Mouse (Mus musculus): Measurements from ENCODE around the gene Gm40193. TPM values are rescaled to one million over a fixed set of nuclear protein-coding genes. Genes with fewer than 3 reads are reported as not detected.
"Not testable (repeated sequence)": the region's sequence is repeated elsewhere in the genome, so short reads cannot be mapped to it uniquely, and the experiment has no call there.

The Gm40193 gene
- polyA plus RNA-seq, 1 experiment from 2014 or later, result not detected

- Histone ChIP-seq H3K4me2 (peak within 1 kb of the TSS; percentile 83), H3K36me3 (no peaks in the 10 kb centered on the region), H3K9me3 (replicated peaks) (no peaks in the 10 kb centered on the region), H3K4me3 (peak within 1 kb of the TSS; percentile 83), H3K27me3 (no peaks in the 10 kb centered on the region), H3K4me1 (replicated peaks) (peaks cover 25% of the 10 kb centered on the region), H3K27ac (peak within 1 kb of the TSS; percentile 83), H3K9ac (peak within 1 kb of the TSS; percentile 77)
- ATAC-seq (replicated peaks; ENCODE audit: insufficient number of reproducible peaks, insufficient read depth, low FRiP score, low read depth), result peak; percentile 95
- WGBS, result under 1% methylated on average over 65 of the region's 65 CpGs
These were observed 7.3 kb upstream of the Gm40193 start, which contains the start of gene Pld2 for GRCm38 (mm10) chr11:70539877-70540587. Pld2 (plus strand) TSS chr11:70540064.

- Histone ChIP-seq H3K9ac (peak overlapping the region; percentile 77), H3K4me2 (peak overlapping the region; percentile 83), H3K9me3 (replicated peaks) (no peaks in the 10 kb centered on the region), H3K36me3 (no peaks in the 10 kb centered on the region), H3K27me3 (no peaks in the 10 kb centered on the region), H3K4me1 (replicated peaks) (peaks cover 21% of the 10 kb centered on the region), H3K4me3 (peak overlapping the region; percentile 83), H3K27ac (peak overlapping the region; percentile 83)
- 14% methylated on average over 9 of the region's 9 CpGs for WGBS
- no peak for ATAC-seq (replicated peaks; ENCODE audit: insufficient number of reproducible peaks, insufficient read depth, low FRiP score, low read depth)
These were observed 6.7 kb upstream of the Gm40193 start for GRCm38 (mm10) chr11:70539423-70539822.

GRCm38 (mm10) chr11:70531065-70531464 lies 1.7 kb downstream of the Gm40193 start:
- not testable (repeated sequence) for H3K9ac ChIP-seq; H3K27me3 ChIP-seq; H3K4me3 ChIP-seq; H3K4me2 ChIP-seq; H3K27ac ChIP-seq; H3K9me3 ChIP-seq (replicated peaks); H3K4me1 ChIP-seq (replicated peaks); ATAC-seq (replicated peaks; ENCODE audit: insufficient number of reproducible peaks, insufficient read depth, low FRiP score, low read depth)
- peaks cover 24% of the 10 kb centered on the region for H3K36me3 ChIP-seq
- WGBS, result 77% methylated on average over 2 of the region's 2 CpGs

GRCm38 (mm10) chr11:70528610-70529009 lies 4.1 kb downstream of the Gm40193 start:
- H3K9me3 ChIP-seq (replicated peaks), result no peaks in the 10 kb centered on the region
- no peak overlapping the region for H3K4me3 ChIP-seq
- peaks cover 9% of the 10 kb centered on the region for H3K4me1 ChIP-seq (replicated peaks)
- peaks cover 24% of the 10 kb centered on the region for H3K36me3 ChIP-seq
- no peak for ATAC-seq (replicated peaks; ENCODE audit: insufficient number of reproducible peaks, insufficient read depth, low FRiP score, low read depth)
- no peak overlapping the region for H3K9ac ChIP-seq
- H3K4me2 ChIP-seq, result no peak overlapping the region
- WGBS, result 82% methylated on average over 7 of the region's 7 CpGs
- H3K27ac ChIP-seq, result no peak overlapping the region
- H3K27me3 ChIP-seq, result no peaks in the 10 kb centered on the region

GRCm38 (mm10) chr11:70526211-70526610 lies 6.5 kb downstream of the Gm40193 start:
- Histone ChIP-seq H3K4me3 (peak overlapping the region; percentile 83), H3K36me3 (peaks cover 24% of the 10 kb centered on the region), H3K9ac (peak overlapping the region; percentile 80), H3K27me3 (no peaks in the 10 kb centered on the region), H3K4me2 (peak overlapping the region; percentile 79), H3K27ac (no peak overlapping the region), H3K4me1 (replicated peaks) (peaks cover 9% of the 10 kb centered on the region), H3K9me3 (replicated peaks) (no peaks in the 10 kb centered on the region)
- ATAC-seq (replicated peaks; ENCODE audit: insufficient number of reproducible peaks, insufficient read depth, low FRiP score, low read depth), result no peak
- WGBS, result 84% methylated on average over 12 of the region's 12 CpGs

GRCm38 (mm10) chr11:70525726-70526125 lies 7.0 kb downstream of the Gm40193 start:
- WGBS, result under 1% methylated on average over 12 of the region's 12 CpGs
- no peaks in the 10 kb centered on the region for H3K27me3 ChIP-seq
- no peak for ATAC-seq (replicated peaks; ENCODE audit: insufficient number of reproducible peaks, insufficient read depth, low FRiP score, low read depth)
- H3K4me3 ChIP-seq, result peak overlapping the region; percentile 83
- peak overlapping the region; percentile 80 for H3K9ac ChIP-seq
- H3K4me1 ChIP-seq (replicated peaks), result peaks cover 10% of the 10 kb centered on the region
- no peaks in the 10 kb centered on the region for H3K9me3 ChIP-seq (replicated peaks)
- 0 out of 2 replicates have a peak overlapping the region, but pooled peaks have one; percentile 56 for H3K27ac ChIP-seq
- peaks cover 24% of the 10 kb centered on the region for H3K36me3 ChIP-seq
- peak overlapping the region; percentile 79 for H3K4me2 ChIP-seq

GRCm38 (mm10) chr11:70525184-70525678 lies 7.5 kb downstream of the Gm40193 start, which contains the start of gene Psmb6:
Psmb6 (plus strand) TSS chr11:70525367.
- Histone ChIP-seq H3K36me3 (peaks cover 24% of the 10 kb centered on the region), H3K27me3 (no peaks in the 10 kb centered on the region), H3K9me3 (replicated peaks) (no peaks in the 10 kb centered on the region), H3K4me3 (peak within 1 kb of the TSS; percentile 83), H3K9ac (peak within 1 kb of the TSS; percentile 80), H3K4me2 (peak within 1 kb of the TSS; percentile 79), H3K27ac (peak within 1 kb of the TSS; percentile 56), H3K4me1 (replicated peaks) (peaks cover 15% of the 10 kb centered on the region)
- ATAC-seq (replicated peaks; ENCODE audit: insufficient number of reproducible peaks, insufficient read depth, low FRiP score, low read depth), result peak; percentile 96
- WGBS, result under 1% methylated on average over 26 of the region's 26 CpGs

GRCm38 (mm10) chr11:70524782-70525181 lies 8.0 kb downstream of the Gm40193 start:
- Histone ChIP-seq H3K27me3 (no peaks in the 10 kb centered on the region), H3K9me3 (replicated peaks) (no peaks in the 10 kb centered on the region), H3K9ac (peak overlapping the region; percentile 40), H3K4me3 (peak overlapping the region; percentile 83), H3K36me3 (peaks cover 24% of the 10 kb centered on the region), H3K4me2 (peak overlapping the region; percentile 65), H3K4me1 (replicated peaks) (peaks cover 19% of the 10 kb centered on the region), H3K27ac (no peak overlapping the region)
- no peak; the same call in 1 of the 2 replicates for ATAC-seq (replicated peaks; ENCODE audit: insufficient number of reproducible peaks, insufficient read depth, low FRiP score, low read depth)
- 5% methylated on average over 8 of the region's 8 CpGs for WGBS

GRCm38 (mm10) chr11:70523306-70523989 lies 9.3 kb downstream of the Gm40193 start:
- not testable (repeated sequence) for ATAC-seq (replicated peaks; ENCODE audit: insufficient number of reproducible peaks, insufficient read depth, low FRiP score, low read depth); H3K27ac ChIP-seq; H3K9me3 ChIP-seq (replicated peaks); H3K4me2 ChIP-seq; H3K9ac ChIP-seq; H3K4me3 ChIP-seq; H3K27me3 ChIP-seq
- 87% methylated on average over 8 of the region's 8 CpGs for WGBS
- peaks cover 21% of the 10 kb centered on the region for H3K36me3 ChIP-seq
- H3K4me1 ChIP-seq (replicated peaks), result peaks cover 25% of the 10 kb centered on the region

- WGBS, result 3% methylated on average over 41 of the region's 41 CpGs
- peak overlapping the region; percentile 76 for H3K4me2 ChIP-seq
- H3K36me3 ChIP-seq, result no peaks in the 10 kb centered on the region
- H3K27ac ChIP-seq, result peak overlapping the region; percentile 70
- H3K9me3 ChIP-seq (replicated peaks), result no peaks in the 10 kb centered on the region
- H3K4me3 ChIP-seq, result peak overlapping the region; percentile 46
- no peaks in the 10 kb centered on the region for H3K27me3 ChIP-seq
- peak; percentile 22; the same call in 1 of the 2 replicates for ATAC-seq (replicated peaks; ENCODE audit: insufficient number of reproducible peaks, insufficient read depth, low FRiP score, low read depth)
- H3K9ac ChIP-seq, result peak overlapping the region; percentile 62
- peaks cover 15% of the 10 kb centered on the region for H3K4me1 ChIP-seq (replicated peaks)
These were observed 12.5 kb downstream of the Gm40193 start for GRCm38 (mm10) chr11:70520178-70520769.

GRCm38 (mm10) chr11:70518923-70519322 lies 13.8 kb downstream of the Gm40193 start, which contains the start of gene Gltpd2:
Gltpd2 (plus strand) TSS chr11:70519196.
- peaks cover 15% of the 10 kb centered on the region for H3K4me1 ChIP-seq (replicated peaks)
- peak within 1 kb of the TSS; percentile 76 for H3K4me2 ChIP-seq
- no peaks in the 10 kb centered on the region for H3K9me3 ChIP-seq (replicated peaks)
- 86% methylated on average over 10 of the region's 10 CpGs for WGBS
- H3K36me3 ChIP-seq, result no peaks in the 10 kb centered on the region
- H3K4me3 ChIP-seq, result peak within 1 kb of the TSS; percentile 46
- ATAC-seq (replicated peaks; ENCODE audit: insufficient number of reproducible peaks, insufficient read depth, low FRiP score, low read depth), result no peak
- H3K27ac ChIP-seq, result peak within 1 kb of the TSS; percentile 70
- H3K27me3 ChIP-seq, result no peaks in the 10 kb centered on the region
- H3K9ac ChIP-seq, result peak within 1 kb of the TSS; percentile 62

All from heart, embryonic 15.5 days (tissue).